Mouse (Mus musculus) limb, embryonic 14.5 days (tissue): ENCODE data around the gene Ceacam1. TPM values are rescaled to one million over a fixed set of nuclear protein-coding genes. Genes with fewer than 3 reads are reported as not detected.

ENCODE experiments used
- ATAC-seq: fragments of 200-750 bp; cut with Nextera tagmentation; 2 replicates; pipeline ENCODE4 v1.8.0; 2017; ENCODE audit warnings: low read depth, moderate number of reproducible peaks, moderate TSS enrichment; ENCODE audit not compliant: low FRiP score
- DNase-seq: peaks from one replicate; pipeline ENCODE4 v3.0.0-alpha.2; 2015; ENCODE audit warnings: low spot score
- H3K27ac ChIP-seq: fragments of 300-500 bp; sonication (generic); replicated peaks from 2 replicates; pipeline ENCODE4 v1.5.1; 2014; ENCODE audit warnings: low read depth, mild to moderate bottlenecking, low read length, moderate library complexity, mixed read lengths
- H3K27me3 ChIP-seq: fragments of 300-500 bp; sonication (generic); 2 replicates; pipeline ENCODE4 v1.6.1; 2014; ENCODE audit warnings: low read length, mixed read lengths; ENCODE audit not compliant: control insufficient read depth, insufficient read depth
- H3K36me3 ChIP-seq: fragments of 300-500 bp; sonication (generic); 2 replicates; pipeline ENCODE4 v1.6.1; 2014; ENCODE audit warnings: mild to moderate bottlenecking, low read length, moderate library complexity, mixed read lengths; ENCODE audit not compliant: control insufficient read depth, insufficient read depth
- H3K4me1 ChIP-seq: fragments of 300-500 bp; sonication (generic); 2 replicates; pipeline ENCODE4 v1.6.1; 2014; ENCODE audit warnings: antibody characterized with exemption, low read length, mixed read lengths; ENCODE audit not compliant: control insufficient read depth, insufficient read depth
- H3K4me2 ChIP-seq: fragments of 300-500 bp; sonication (generic); replicated peaks from 2 replicates; pipeline ENCODE4 v1.6.1; 2014; ENCODE audit warnings: low read depth, mild to moderate bottlenecking, low read length, moderate library complexity; ENCODE audit not compliant: severe bottlenecking
- H3K4me3 ChIP-seq: fragments of 300-500 bp; sonication (generic); replicated peaks from 2 replicates; pipeline ENCODE4 v1.5.1; 2014; ENCODE audit warnings: low read length
- H3K9ac ChIP-seq: fragments of 300-500 bp; sonication (generic); 2 replicates; pipeline ENCODE4 v1.6.1; 2014; ENCODE audit warnings: mild to moderate bottlenecking, low read depth, low read length, moderate library complexity; ENCODE audit not compliant: severe bottlenecking
- H3K9me3 ChIP-seq: fragments of 300-500 bp; sonication (generic); 2 replicates; pipeline ENCODE4 v1.6.1; 2016; ENCODE audit warnings: low read length; ENCODE audit not compliant: control insufficient read depth
- POLR2A ChIP-seq: fragments of 200-500 bp; IDR thresholded peaks from 2 replicates; pipeline ENCODE4 v1.8.0; 2012; ENCODE audit warnings: inconsistent platforms, mild to moderate bottlenecking, moderate library complexity, borderline replicate concordance; ENCODE audit not compliant: insufficient read depth, insufficient read length; ENCODE audit errors: extremely low read depth
- WGBS: fragments of 180-500 bp; shearing (Covaris S2); extraction: QIAGEN DNeasy Blood & Tissue Kit; methylation state at CpG from one replicate; pipeline ENCODE4 v1.1.7; 2014; 5-methylcytosine and 5-hydroxymethylcytosine counted together
- polyA plus RNA-seq, 2 experiments: library from polyadenylated mRNA; depleted of rRNA in 1 of 2; stranded (reverse) in 1 of 2; unstranded in 1 of 2; fragments of >200 nt; fragmentation: Nextera tagmentation in 1 of 2; extraction: Ambion mirVana in 1 of 2; gene quantifications; 2 replicates each; pipeline versions ENCODE4 v1.2.1 to v1.2.3; 2012 to 2014

Ceacam1 gene
- polyA plus RNA-seq, 2 experiments, result 1.3 TPM

GRCm38 (mm10) chr7:25440816-25441153 is 36.6 kb downstream of the Ceacam1 start:
- 84% methylated on average over 6 of the region's 6 CpGs for WGBS

DNA sequence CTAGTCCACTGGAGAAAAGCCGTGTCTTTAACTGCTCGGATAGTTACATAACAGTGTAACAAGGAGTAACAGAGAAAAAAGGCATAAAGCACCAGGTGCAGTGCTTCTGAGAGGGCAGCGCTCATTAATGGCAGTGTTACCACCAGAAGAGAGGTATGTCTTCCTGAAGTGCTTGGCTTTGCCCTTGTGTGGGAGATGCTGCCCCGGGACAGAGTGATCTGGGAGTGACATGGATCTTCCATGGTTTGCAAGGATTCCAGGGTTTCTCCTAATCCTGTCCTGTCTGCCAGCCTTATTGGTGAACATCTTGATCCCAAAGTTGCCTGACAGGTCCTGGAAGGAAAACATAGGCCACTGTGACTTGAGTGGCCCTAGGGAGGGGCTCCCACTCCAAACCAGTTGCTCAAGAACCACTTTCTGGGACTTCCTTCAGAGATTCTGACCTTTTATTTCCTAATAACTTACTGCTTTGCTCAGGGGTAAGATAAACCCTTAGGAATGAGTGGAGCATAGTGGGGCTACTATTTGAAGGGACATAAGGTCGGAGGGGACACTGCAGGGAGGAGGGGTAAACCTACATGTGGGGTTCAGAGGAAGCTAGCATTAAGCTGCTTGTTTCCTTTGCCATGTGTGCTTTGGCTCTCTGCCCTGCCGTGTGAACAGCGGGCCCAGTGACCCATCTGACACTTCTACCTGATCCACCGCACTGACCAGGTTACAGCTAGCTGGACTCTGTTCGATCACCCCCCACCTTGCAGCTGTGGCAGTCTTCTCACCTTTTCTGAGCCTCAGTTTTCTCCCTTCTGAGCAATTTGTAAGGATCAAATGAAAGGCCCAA is 37.2 kb downstream of the Ceacam1 start:
- DNase-seq, result no peak

More at GRCm38 (mm10) chr7:25440816-25441153, 36.6 kb downstream of the Ceacam1 start:
- Histone ChIP-seq H3K27ac (no peak overlapping the region), H3K9me3 (no peaks in the 10 kb centered on the region), H3K9ac (no peak overlapping the region), H3K4me1 (no peaks in the 10 kb centered on the region), H3K36me3 (no peaks in the 10 kb centered on the region), H3K4me3 (no peak overlapping the region), H3K27me3 (no peaks in the 10 kb centered on the region), H3K4me2 (no peak overlapping the region)
- ATAC-seq, result no peak
- no peak for DNase-seq
- no peak for TF ChIP-seq POLR2A

GRCm38 (mm10) chr7:25439124-25439822 is 38.1 kb downstream of the Ceacam1 start:
- Histone ChIP-seq H3K4me3 (no peak overlapping the region), H3K27ac (no peak overlapping the region), H3K27me3 (no peaks in the 10 kb centered on the region), H3K9ac (no peak overlapping the region), H3K4me2 (no peak overlapping the region), H3K4me1 (no peaks in the 10 kb centered on the region), H3K36me3 (no peaks in the 10 kb centered on the region), H3K9me3 (no peaks in the 10 kb centered on the region)
- no peak for ATAC-seq
- 87% methylated on average over 8 of the region's 8 CpGs for WGBS
- no peak for TF ChIP-seq POLR2A
- no peak for DNase-seq

More for the DNA sequence above, 37.2 kb downstream of the Ceacam1 start:
- H3K36me3 ChIP-seq, result no peaks in the 10 kb centered on the region
- H3K4me3 ChIP-seq, result no peak overlapping the region
- no peaks in the 10 kb centered on the region for H3K27me3 ChIP-seq
- TF ChIP-seq POLR2A, result no peak
- no peak overlapping the region for H3K27ac ChIP-seq
- H3K9me3 ChIP-seq, result no peaks in the 10 kb centered on the region
- no peak overlapping the region for H3K4me2 ChIP-seq
- no peaks in the 10 kb centered on the region for H3K4me1 ChIP-seq
- 84% methylated on average over 9 of the region's 9 CpGs for WGBS
- no peak for ATAC-seq
- H3K9ac ChIP-seq, result no peak overlapping the region

- Histone ChIP-seq H3K36me3 (no peaks in the 10 kb centered on the region), H3K4me2 (no peak overlapping the region), H3K27ac (no peak overlapping the region), H3K4me1 (peaks cover 4% of the 10 kb centered on the region; the same call in 1 of the 2 replicates), H3K9me3 (no peaks in the 10 kb centered on the region), H3K27me3 (no peaks in the 10 kb centered on the region), H3K4me3 (no peak overlapping the region), H3K9ac (no peak overlapping the region)
- WGBS, result 97% methylated on average over 2 of the region's 2 CpGs
- no peak for ATAC-seq
- DNase-seq, result no peak
- TF ChIP-seq POLR2A, result no peak
Observed at GRCm38 (mm10) chr7:25436704-25437103, 40.7 kb downstream of the Ceacam1 start.

DNA sequence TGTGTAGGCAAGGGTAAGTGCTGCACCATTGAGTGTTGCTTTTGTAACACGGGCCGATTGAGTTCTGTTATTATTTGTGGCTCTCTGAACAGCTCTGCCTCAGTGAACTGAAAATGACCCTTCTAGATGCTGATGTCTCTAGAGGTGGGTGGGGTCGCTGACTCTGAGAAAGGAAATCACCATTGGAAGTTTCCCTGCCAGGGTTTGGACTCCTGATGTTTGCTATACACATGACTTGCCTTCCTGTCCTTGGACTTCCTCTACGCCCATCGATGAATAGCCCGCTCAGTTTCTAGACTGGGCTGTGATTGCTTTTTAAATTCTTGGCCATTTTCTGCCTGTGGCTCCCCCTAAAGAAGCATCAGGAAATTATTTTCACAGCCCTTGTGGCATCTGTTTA is 41.2 kb downstream of the Ceacam1 start:
- Histone ChIP-seq H3K27ac (no peak overlapping the region), H3K4me3 (no peak overlapping the region), H3K36me3 (no peaks in the 10 kb centered on the region), H3K9ac (no peak overlapping the region), H3K4me2 (no peak overlapping the region), H3K27me3 (no peaks in the 10 kb centered on the region), H3K9me3 (no peaks in the 10 kb centered on the region), H3K4me1 (peaks cover 4% of the 10 kb centered on the region; the same call in 1 of the 2 replicates)
- 80% methylated on average over 6 of the region's 6 CpGs for WGBS
- DNase-seq, result no peak
- no peak for TF ChIP-seq POLR2A
- no peak for ATAC-seq
